In genomic region chr7:73124976-73125375, GRCm38 (mm10) we compare ENCODE assay signal across 18 mouse cellular contexts.
DNase-seq lines count a peak whose midpoint lies in the region; TF ChIP-seq lines count a peak whose summit lies in the region.
"Had no signal": no experiment of that assay in that cellular context is flagged by ENCODE, and none has a peak within 500 bp of the region (broad histone marks: within the 10 kb centered on the region; RNA-seq: fewer than 3 reads in every experiment).

No protein-coding gene starts in this region.

- no peak overlapping the region for H3K27ac ChIP-seq in gastrocnemius, adult 2 months
- no peak overlapping the region for H3K27ac ChIP-seq in testis, adult 2 months (ENCODE audit: control insufficient read depth, insufficient read depth, low read depth, low read length)
- H3K27ac ChIP-seq: forebrain, embryonic 13.5 days; hindbrain, embryonic 15.5 days; kidney, postnatal 0 days; limb, embryonic 12.5 days; liver, embryonic 15.5 days had no signal

- no peak for TF ChIP-seq CTCF in gastrocnemius, adult 2 months (IDR thresholded peaks at IDR 0.05)
- TF ChIP-seq CTCF in testis, adult 2 months (IDR thresholded peaks at IDR 0.05; ENCODE audit: control insufficient read depth, insufficient read depth, insufficient replicate concordance, low read depth, low read length): no peak

- no peak overlapping the region for H3K4me3 ChIP-seq in gastrocnemius, adult 2 months
- H3K4me3 ChIP-seq in testis, adult 2 months (ENCODE audit: control insufficient read depth, low read depth, low read length): peak overlapping the region; percentile 75
- H3K4me3 ChIP-seq: forebrain, embryonic 13.5 days; hindbrain, embryonic 15.5 days; limb, embryonic 12.5 days; liver, embryonic 15.5 days; megakaryocyte, embryonic 14.5 days had no signal

- peak; percentile 30; the same call in 1 of the 2 replicates for TF ChIP-seq POLR2A in testis, adult 2 months (IDR thresholded peaks at IDR 0.05; ENCODE audit: control insufficient read depth, low read depth, low read length)

- H3K36me3 ChIP-seq in testis, adult 2 months (ENCODE audit: control insufficient read depth, insufficient read depth, low read length): no peaks in the 10 kb centered on the region; the same call in 1 of the 2 replicates
- H3K36me3 ChIP-seq: hindbrain, embryonic 15.5 days; limb, embryonic 12.5 days; liver, embryonic 15.5 days had no signal

- peaks cover 2% of the 10 kb centered on the region; the same call in 1 of the 2 replicates for H3K4me1 ChIP-seq in testis, adult 2 months (ENCODE audit: control insufficient read depth, insufficient read depth, low read length)
- H3K4me1 ChIP-seq: forebrain, embryonic 13.5 days; liver, embryonic 15.5 days; megakaryocyte, embryonic 14.5 days had no signal

- no peaks in the 10 kb centered on the region for H3K27me3 ChIP-seq in testis, adult 2 months (ENCODE audit: control insufficient read depth, insufficient read depth, low read length)
- H3K27me3 ChIP-seq: forebrain, embryonic 13.5 days; hindbrain, embryonic 15.5 days; liver, embryonic 15.5 days; megakaryocyte, embryonic 14.5 days had no signal

- peak; percentile 26 for DNase-seq in gastrocnemius, adult 2 months
- DNase-seq in gastrocnemius, adult 8-10 months (ENCODE audit: low spot score in 2 of 2): no peak
- DNase-seq in kidney, adult 18-20 months: peak; percentile 21
- no peak for DNase-seq in kidney, postnatal 10 days
- DNase-seq in testis, postnatal 14 days (ENCODE audit: low spot score): no peak
- DNase-seq in layer of hippocampus, postnatal 10 days (ENCODE audit: low spot score in 2 of 2): no peak
- DNase-seq in layer of hippocampus, adult 9-10 months (ENCODE audit: low spot score): no peak
- DNase-seq: B cell, adult 2 months; cerebellum, postnatal 36 days; lung, postnatal 14 days; spleen, adult 18-20 months had no signal

- intact Hi-C loops in gastrocnemius, adult 2 months (cut with DNase I): no loop called here

Comparison
In these comparisons a context has a peak if more than half of its experiments do, and no peak if none do; other contexts are left out.
1. DNase-seq: peak in gastrocnemius, adult 2 months (single experiment) and kidney, adult 18-20 months (single experiment); none in gastrocnemius, adult 8-10 months (0 of 2), kidney, postnatal 10 days (single experiment), testis, postnatal 14 days (single experiment), layer of hippocampus, postnatal 10 days (0 of 2) and layer of hippocampus, adult 9-10 months (single experiment).